Mouse (Mus musculus) myocyte (in vitro differentiated cells): Measurements from ENCODE around the gene Mypop. TPM values are rescaled to one million over a fixed set of nuclear protein-coding genes. Genes with fewer than 3 reads are reported as not detected.

Experiments
- H3K27me3 ChIP-seq: one replicate; pipeline ENCODE4 v1.6.1; 2011; ENCODE audit not compliant: control insufficient read depth, insufficient read depth, insufficient read length
- H3K36me3 ChIP-seq: one replicate; pipeline ENCODE4 v1.6.1; 2011; ENCODE audit not compliant: control insufficient read depth, insufficient read depth
- H3K4me2 ChIP-seq: one replicate; pipeline ENCODE4 v1.6.1; 2011; ENCODE audit warnings: low read depth, control low read depth
- H3K4me3 ChIP-seq: one replicate; pipeline ENCODE4 v1.5.1; 2011; ENCODE audit warnings: mild to moderate bottlenecking, control low read depth, moderate library complexity
- H3K79me2 ChIP-seq: one replicate; pipeline ENCODE4 v1.6.1; 2011; ENCODE audit not compliant: control insufficient read depth, insufficient read depth
- H3ac ChIP-seq: one replicate; pipeline ENCODE4 v1.6.1; 2011; ENCODE audit not compliant: control insufficient read depth, insufficient read length
- CEBPB ChIP-seq: IDR thresholded peaks from 2 replicates; pipeline ENCODE4 v1.6.1; 2011; ENCODE audit warnings: mild to moderate bottlenecking, moderate library complexity; ENCODE audit not compliant: poor library complexity, insufficient read depth, severe bottlenecking
- E2F4 ChIP-seq: IDR thresholded peaks from one replicate; pipeline ENCODE4 v1.6.1; 2011; ENCODE audit warnings: mild to moderate bottlenecking, control low read depth, moderate library complexity; ENCODE audit not compliant: insufficient read depth
- MAX ChIP-seq: IDR thresholded peaks from one replicate; pipeline ENCODE4 v1.6.1; 2011; ENCODE audit warnings: low read depth, mild to moderate bottlenecking, control low read depth
- MYOD1 ChIP-seq, 3 experiments: IDR thresholded peaks; one replicate each; pipeline ENCODE4 v1.6.1; 2011; ENCODE audit warnings: control low read depth in 2 of 3, low read depth in 2 of 3, mild to moderate bottlenecking in 2 of 3, moderate library complexity in 1 of 3; ENCODE audit not compliant: insufficient read length in 2 of 3, control insufficient read depth in 1 of 3
- MYOG ChIP-seq, 3 experiments: IDR thresholded peaks; one replicate each; pipeline ENCODE4 v1.6.1; 2011; ENCODE audit warnings: control low read depth in 2 of 3, low read depth in 2 of 3, mild to moderate bottlenecking in 2 of 3; ENCODE audit not compliant: insufficient read length in 2 of 3, control insufficient read depth in 1 of 3, insufficient read depth in 1 of 3
- POLR2AphosphoS2 ChIP-seq: IDR thresholded peaks from one replicate; pipeline ENCODE4 v1.6.1; 2011; ENCODE audit warnings: low read depth, control low read depth; ENCODE audit not compliant: insufficient read length
- REST ChIP-seq: IDR thresholded peaks from one replicate; pipeline ENCODE4 v1.6.1; 2011; ENCODE audit warnings: mild to moderate bottlenecking, control low read depth, moderate library complexity; ENCODE audit not compliant: insufficient read depth, insufficient read length
- SRF ChIP-seq: IDR thresholded peaks from one replicate; pipeline ENCODE4 v1.6.1; 2011; ENCODE audit warnings: low read depth; ENCODE audit not compliant: control insufficient read depth, insufficient read length
- TCF12 ChIP-seq: IDR thresholded peaks from one replicate; pipeline ENCODE4 v1.6.1; 2011; ENCODE audit warnings: mild to moderate bottlenecking, control low read depth; ENCODE audit not compliant: poor library complexity, insufficient read depth, severe bottlenecking
- TCF3 ChIP-seq: IDR thresholded peaks from one replicate; pipeline ENCODE4 v1.6.1; 2011; ENCODE audit warnings: low read depth, control low read depth; ENCODE audit not compliant: insufficient read length
- USF1 ChIP-seq: IDR thresholded peaks from one replicate; pipeline ENCODE4 v1.6.1; 2011; ENCODE audit warnings: low read depth, mild to moderate bottlenecking, control low read depth, moderate library complexity
- polyA plus RNA-seq: library from polyadenylated mRNA; unstranded; fragments of >200 nt; fragmentation: generic; extraction: Trizol; gene quantifications from one replicate; pipeline ENCODE4 v1.2.1, GENCODE M21; 2012; ENCODE audit warnings: missing spikeins

Gene Mypop
- polyA plus RNA-seq, 1 experiment, result 10.4 TPM

DNA sequence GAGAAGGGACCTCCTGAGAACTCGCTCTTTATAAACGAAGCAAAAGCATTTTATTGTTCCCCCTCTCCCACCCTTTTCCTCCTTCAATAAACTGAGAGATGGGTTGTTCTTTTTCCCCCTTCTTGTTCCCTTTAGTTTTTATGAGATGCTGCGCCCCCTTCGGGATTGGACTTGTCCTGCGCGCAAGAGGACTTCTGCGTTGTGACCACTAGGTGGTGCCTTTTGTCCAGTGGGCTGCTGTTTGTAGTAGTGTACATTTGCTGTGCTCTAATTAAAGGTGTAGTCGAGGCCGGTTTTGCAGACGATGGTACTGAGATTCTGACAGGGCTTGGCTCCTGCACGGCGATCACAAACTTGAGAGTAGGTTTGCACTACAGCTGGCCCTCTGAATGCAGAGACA lies 15.4 kb downstream of the Mypop start:
- no peaks in the 10 kb centered on the region for H3K27me3 ChIP-seq
- TF ChIP-seq TCF3, result no peak
- TF ChIP-seq MYOG (IDR thresholded peaks at IDR 0.05; ENCODE audit: control insufficient read depth in 1 of 3, insufficient read depth in 1 of 3, insufficient read length in 2 of 3, low read depth in 2 of 3), result no peak
- no peak for TF ChIP-seq SRF
- TF ChIP-seq POLR2AphosphoS2, result no peak
- no peak for TF ChIP-seq CEBPB
- TF ChIP-seq REST, result no peak
- no peak for TF ChIP-seq MAX
- no peak for TF ChIP-seq TCF12
- no peak for TF ChIP-seq E2F4
- TF ChIP-seq MYOD1 (IDR thresholded peaks at IDR 0.05; ENCODE audit: control insufficient read depth in 1 of 3, insufficient read length in 2 of 3, low read depth in 2 of 3), result no peak
- TF ChIP-seq USF1, result no peak
- H3ac ChIP-seq, result no peak overlapping the region
- H3K79me2 ChIP-seq, result peaks cover 17% of the 10 kb centered on the region
- no peak overlapping the region for H3K4me3 ChIP-seq
- peak overlapping the region; percentile 39 for H3K4me2 ChIP-seq
- H3K36me3 ChIP-seq, result no peaks in the 10 kb centered on the region

DNA sequence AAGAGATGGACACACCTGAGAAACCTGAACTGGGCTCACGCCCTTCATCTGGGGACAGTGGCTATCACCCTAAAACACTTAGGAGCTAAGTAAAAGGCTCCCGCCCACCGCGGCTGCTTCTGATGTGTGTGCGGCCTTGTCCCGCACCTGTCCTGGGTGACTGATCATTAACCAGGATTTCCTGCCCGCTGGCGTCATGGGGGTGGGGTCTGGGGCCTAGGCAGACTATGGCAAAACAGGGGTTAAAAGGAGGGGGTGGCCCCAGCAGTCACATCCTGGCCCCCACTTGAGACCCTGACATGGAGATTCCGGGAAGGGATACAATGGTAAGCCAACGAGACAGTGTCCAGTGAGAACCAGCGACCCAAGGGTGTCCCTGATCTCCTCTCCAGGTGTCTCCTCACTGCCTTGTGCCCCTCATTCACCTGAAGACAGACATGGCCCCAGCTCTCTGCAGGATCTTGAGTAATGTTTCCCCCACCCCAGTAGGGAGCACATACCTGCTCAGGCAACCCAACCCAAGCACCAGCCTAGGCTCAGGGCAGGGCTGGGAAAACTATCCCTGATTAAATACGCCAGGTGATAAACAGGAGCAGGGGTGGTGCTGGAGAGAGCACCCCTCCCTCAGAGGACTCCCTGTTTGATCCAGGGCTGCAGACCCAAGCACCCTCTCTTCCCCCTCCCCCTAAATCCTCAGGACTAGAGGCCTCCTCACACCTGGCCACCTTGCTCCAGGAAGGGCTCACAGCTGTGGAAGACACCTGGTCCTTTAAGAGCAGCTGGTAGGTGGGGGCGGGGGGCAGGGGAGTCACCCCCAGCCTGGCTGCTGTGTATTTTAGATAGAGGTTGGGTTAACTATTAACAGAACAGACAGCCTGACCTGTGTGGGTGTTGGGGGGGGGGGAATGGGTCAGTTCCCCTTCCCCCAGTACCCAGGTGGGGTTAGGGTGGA lies 16.3 kb downstream of the Mypop start:
- Histone ChIP-seq H3ac (no peak overlapping the region), H3K4me3 (no peak overlapping the region), H3K4me2 (peak overlapping the region; percentile 39), H3K79me2 (peaks cover 17% of the 10 kb centered on the region), H3K27me3 (no peaks in the 10 kb centered on the region), H3K36me3 (no peaks in the 10 kb centered on the region)
- TF ChIP-seq SRF (no peak), MYOD1 (IDR thresholded peaks at IDR 0.05; ENCODE audit: control insufficient read depth in 1 of 3, insufficient read length in 2 of 3, low read depth in 2 of 3) (peak in 1 of 3 experiments; percentile 11)

DNA sequence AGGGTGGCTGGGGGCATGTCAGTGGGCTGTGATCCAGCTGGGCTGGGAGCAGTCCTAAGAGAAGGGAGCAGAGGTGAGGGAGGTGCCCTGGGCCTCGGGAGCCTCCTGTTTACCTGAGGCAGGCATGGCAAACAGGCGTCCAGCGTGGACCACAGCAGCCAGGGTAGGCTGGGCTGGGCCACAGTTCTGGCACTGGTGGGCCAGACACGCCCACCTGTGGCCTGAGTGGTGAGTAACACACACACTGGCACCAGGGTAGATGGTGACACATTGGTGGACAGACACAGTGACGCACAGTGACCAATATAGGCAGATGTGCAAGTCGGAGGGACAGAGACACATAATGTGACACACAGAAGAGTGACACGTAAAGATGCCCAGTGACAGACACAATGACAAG lies 19.5 kb downstream of the Mypop start:
- Histone ChIP-seq H3K27me3 (no peaks in the 10 kb centered on the region), H3K79me2 (peaks cover 7% of the 10 kb centered on the region), H3ac (no peak overlapping the region), H3K4me3 (no peak overlapping the region), H3K36me3 (no peaks in the 10 kb centered on the region), H3K4me2 (no peak overlapping the region)
- TF ChIP-seq REST, result no peak
- TF ChIP-seq MYOD1 (IDR thresholded peaks at IDR 0.05; ENCODE audit: control insufficient read depth in 1 of 3, insufficient read length in 2 of 3, low read depth in 2 of 3), result peak in 1 of 3 experiments; percentile 56
- TF ChIP-seq MYOG (IDR thresholded peaks at IDR 0.05; ENCODE audit: control insufficient read depth in 1 of 3, insufficient read depth in 1 of 3, insufficient read length in 2 of 3, low read depth in 2 of 3), result peak in 2 of 3 experiments; percentile 14 to 17

DNA sequence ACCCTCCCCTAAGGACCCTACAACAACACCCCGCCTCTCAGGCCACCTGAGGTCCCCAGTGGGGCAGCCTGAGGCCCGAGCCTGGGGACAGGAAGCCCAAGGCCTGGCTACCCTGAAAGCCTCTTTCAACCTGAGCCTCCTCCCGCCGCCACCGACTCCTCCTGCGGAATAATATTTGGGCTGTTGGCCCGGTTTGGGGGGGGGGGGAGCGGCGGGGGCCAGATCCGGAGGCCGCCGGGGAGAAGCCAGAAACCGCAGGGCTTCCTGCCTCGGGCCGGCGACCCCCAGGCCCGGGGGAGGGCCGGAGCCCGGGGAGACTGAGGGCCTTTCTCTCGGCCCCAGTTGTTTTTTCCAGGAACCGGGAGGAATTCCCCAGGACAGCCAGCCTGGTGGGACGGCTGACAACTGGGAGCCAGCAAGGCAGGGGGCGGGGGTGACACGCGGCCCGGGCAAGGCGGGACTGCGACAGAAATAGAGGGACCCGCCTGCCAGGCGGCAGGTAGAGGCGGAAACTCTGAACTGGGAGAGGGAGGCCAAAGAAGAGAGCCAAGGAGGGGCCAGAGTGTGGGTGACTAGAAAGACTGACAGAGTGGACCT lies 21.1 kb downstream of the Mypop start:
- H3ac ChIP-seq, result no peak overlapping the region
- peak overlapping the region; percentile 34 for H3K4me2 ChIP-seq
- TF ChIP-seq MYOD1 (IDR thresholded peaks at IDR 0.05; ENCODE audit: control insufficient read depth in 1 of 3, insufficient read length in 2 of 3, low read depth in 2 of 3) (no peak), TCF12 (no peak), TCF3 (no peak)
- no peak overlapping the region for H3K4me3 ChIP-seq
- H3K27me3 ChIP-seq, result no peaks in the 10 kb centered on the region
- H3K79me2 ChIP-seq, result no peaks in the 10 kb centered on the region
- H3K36me3 ChIP-seq, result no peaks in the 10 kb centered on the region

DNA sequence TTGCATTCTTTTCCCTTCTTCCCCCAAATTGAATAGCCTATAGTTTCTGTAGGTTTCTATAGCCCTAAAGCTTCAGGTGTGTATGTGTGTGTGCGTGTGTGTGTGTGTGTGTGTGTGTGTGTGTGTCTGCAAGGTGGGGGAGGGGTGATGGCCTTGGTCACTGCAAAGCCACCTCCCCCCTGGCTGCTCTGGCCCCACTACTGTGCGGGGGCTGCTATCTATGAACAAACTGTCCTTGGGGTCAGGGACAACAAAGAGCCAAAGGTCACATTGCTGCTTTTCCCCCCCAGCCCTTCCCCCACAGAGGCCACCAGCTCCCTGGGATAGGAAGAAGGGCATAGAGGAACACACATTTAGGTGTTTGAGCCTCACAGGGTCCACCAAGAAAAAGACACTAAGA lies 21.8 kb downstream of the Mypop start:
- Histone ChIP-seq H3K4me2 (no peak overlapping the region), H3K27me3 (no peaks in the 10 kb centered on the region), H3K36me3 (no peaks in the 10 kb centered on the region), H3K79me2 (no peaks in the 10 kb centered on the region), H3K4me3 (no peak overlapping the region), H3ac (no peak overlapping the region)
- no peak for TF ChIP-seq MYOD1 (IDR thresholded peaks at IDR 0.05; ENCODE audit: control insufficient read depth in 1 of 3, insufficient read length in 2 of 3, low read depth in 2 of 3)
- no peak for TF ChIP-seq E2F4
- TF ChIP-seq TCF3, result no peak
- TF ChIP-seq SRF, result no peak
- TF ChIP-seq REST, result no peak
- no peak for TF ChIP-seq USF1
- TF ChIP-seq MYOG (IDR thresholded peaks at IDR 0.05; ENCODE audit: control insufficient read depth in 1 of 3, insufficient read depth in 1 of 3, insufficient read length in 2 of 3, low read depth in 2 of 3), result no peak
- TF ChIP-seq TCF12, result no peak
- TF ChIP-seq POLR2AphosphoS2, result no peak
